Mouse (Mus musculus): ENCODE data around the gene Tradd. TPM values are rescaled to one million over a fixed set of nuclear protein-coding genes. Genes with fewer than 3 reads are reported as not detected.
A peak's percentile ranks its signal among the peaks of the same experiment; 100 is the strongest.

The Tradd gene
- total and polyA plus RNA-seq, 3 experiments = 12.5 to 30.0 (median 20.8) TPM

DNA sequence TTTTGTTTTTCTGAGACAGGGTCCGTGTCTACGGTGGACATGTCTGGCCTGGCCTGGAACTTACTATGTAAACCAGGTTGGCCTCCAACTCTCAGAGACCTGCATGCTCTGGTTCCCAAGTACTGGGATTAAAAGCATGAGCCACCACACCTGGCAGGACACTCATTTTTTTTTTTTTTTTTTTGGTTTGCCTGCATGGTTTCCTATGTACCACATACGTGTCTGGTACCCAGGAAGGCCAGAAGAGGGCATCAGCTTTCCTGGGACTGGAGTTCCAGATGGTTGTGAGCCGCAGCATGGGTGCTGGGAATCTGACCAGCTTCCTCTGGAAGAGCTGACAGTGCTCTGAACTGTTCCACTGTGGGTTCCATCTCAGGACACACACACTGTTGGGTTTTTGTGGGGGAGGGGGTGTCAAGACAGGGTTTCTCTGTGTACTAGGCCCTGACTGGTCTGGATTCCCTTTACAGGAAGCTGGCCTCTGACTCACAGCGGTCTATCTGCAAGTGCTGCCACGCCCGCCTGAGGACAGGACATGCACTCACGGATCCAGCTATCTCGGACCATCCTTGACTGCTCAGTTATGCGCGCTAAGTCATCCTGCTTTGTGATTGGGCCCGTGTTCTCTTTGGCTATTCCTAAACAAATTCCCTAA, 3.0 kb downstream of the Tradd start:
- H3K9me3 ChIP-seq (replicated peaks) = peaks cover 4% of the 10 kb centered on the region
- H3K4me1 ChIP-seq (ENCODE audit: insufficient read depth, low read depth, low read length) = peaks cover 57% of the 10 kb centered on the region
- ATAC-seq (ENCODE audit: extremely low read depth, insufficient number of reproducible peaks, low FRiP score, poor library complexity, severe bottlenecking) = 0 out of 2 replicates have a peak, but pooled peaks have one; percentile 23
- H3K36me3 ChIP-seq (replicated peaks) = peaks cover 53% of the 10 kb centered on the region
- H3K4me3 ChIP-seq (ENCODE audit: low read depth, low read length) = peak overlapping the region; percentile 16; the same call in 1 of the 2 replicates
- no peaks in the 10 kb centered on the region for H3K27me3 ChIP-seq (ENCODE audit: insufficient read depth, low read length)
- DNase-seq (ENCODE audit: low spot score) = no peak
- no peak for TF ChIP-seq GATA2 (IDR thresholded peaks at IDR 0.05; ENCODE audit: borderline replicate concordance, low read depth, low read length)

- Histone ChIP-seq H3K9me3 (replicated peaks) (peaks cover 4% of the 10 kb centered on the region), H3K4me1 (ENCODE audit: insufficient read depth, low read depth, low read length) (peaks cover 60% of the 10 kb centered on the region), H3K4me3 (ENCODE audit: low read depth, low read length) (no peak overlapping the region), H3K36me3 (replicated peaks) (peaks cover 50% of the 10 kb centered on the region), H3K27me3 (ENCODE audit: insufficient read depth, low read length) (no peaks in the 10 kb centered on the region)
- DNase-seq (ENCODE audit: low spot score) = no peak
- TF ChIP-seq TAL1 (conservative IDR thresholded peaks at IDR 0.05; ENCODE audit: low read depth, low read length) (no peak), GATA1 (IDR thresholded peaks at IDR 0.05; ENCODE audit: borderline replicate concordance, low read length) (no peak), CTCF (IDR thresholded peaks at IDR 0.05; ENCODE audit: low read depth, low read length) (no peak), POLR2AphosphoS5 (IDR thresholded peaks at IDR 0.05; ENCODE audit: insufficient replicate concordance, low read depth, low read length) (no peak), GATA2 (IDR thresholded peaks at IDR 0.05; ENCODE audit: borderline replicate concordance, low read depth, low read length) (no peak)
- no peak for ATAC-seq (ENCODE audit: extremely low read depth, insufficient number of reproducible peaks, low FRiP score, poor library complexity, severe bottlenecking)
Observed at GRCm38 (mm10) chr8:105260371-105261099, 3.9 kb downstream of the Tradd start.

DNA sequence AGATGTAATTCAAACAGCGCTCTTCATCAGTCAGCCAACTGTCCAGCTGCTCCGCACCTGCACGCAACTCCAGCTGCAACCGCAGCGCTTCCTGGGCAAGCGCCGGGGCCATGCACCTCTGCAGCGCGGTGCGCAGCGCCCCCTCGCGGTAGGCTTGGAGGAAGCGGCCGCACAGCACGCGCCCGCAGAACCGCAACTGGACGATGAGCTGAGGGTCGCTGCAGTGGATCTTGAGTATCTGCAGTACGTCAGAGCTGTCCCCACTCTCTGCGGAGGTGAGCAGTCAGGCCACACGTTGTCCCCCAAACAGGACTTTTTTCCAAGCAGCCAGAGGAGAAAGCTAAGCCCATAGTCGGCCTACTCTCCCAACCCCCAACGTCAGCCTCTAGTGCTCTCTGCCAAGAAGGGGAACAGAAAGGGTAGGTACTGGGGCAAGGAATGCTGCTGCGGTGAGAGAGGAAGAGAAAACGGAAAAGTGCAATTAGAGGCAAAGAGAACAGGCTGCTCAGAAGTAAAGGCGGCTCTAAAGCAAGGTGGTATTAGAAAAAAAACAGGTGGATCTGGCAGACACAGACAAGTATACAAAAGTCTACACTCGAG, 4.6 kb downstream of the Tradd start:
- TF ChIP-seq POLR2AphosphoS5 (IDR thresholded peaks at IDR 0.05; ENCODE audit: insufficient replicate concordance, low read depth, low read length) (no peak), GATA1 (IDR thresholded peaks at IDR 0.05; ENCODE audit: borderline replicate concordance, low read length) (no peak), TAL1 (conservative IDR thresholded peaks at IDR 0.05; ENCODE audit: low read depth, low read length) (no peak), CTCF (IDR thresholded peaks at IDR 0.05; ENCODE audit: low read depth, low read length) (peak; percentile 83)
- Histone ChIP-seq H3K36me3 (replicated peaks) (peaks cover 50% of the 10 kb centered on the region), H3K9me3 (replicated peaks) (peaks cover 4% of the 10 kb centered on the region), H3K4me3 (ENCODE audit: low read depth, low read length) (peak overlapping the region; percentile 44; the same call in 1 of the 2 replicates), H3K4me1 (ENCODE audit: insufficient read depth, low read depth, low read length) (peaks cover 60% of the 10 kb centered on the region), H3K27me3 (ENCODE audit: insufficient read depth, low read length) (no peaks in the 10 kb centered on the region)
- DNase-seq (ENCODE audit: low spot score) (peak; percentile 32), ATAC-seq (ENCODE audit: extremely low read depth, insufficient number of reproducible peaks, low FRiP score, poor library complexity, severe bottlenecking) (no peak)

- ATAC-seq (ENCODE audit: extremely low read depth, insufficient number of reproducible peaks, low FRiP score, poor library complexity, severe bottlenecking) (no peak), DNase-seq (ENCODE audit: low spot score) (no peak)
- Histone ChIP-seq H3K36me3 (replicated peaks) (peaks cover 50% of the 10 kb centered on the region), H3K4me1 (ENCODE audit: insufficient read depth, low read depth, low read length) (peaks cover 63% of the 10 kb centered on the region), H3K9me3 (replicated peaks) (peaks cover 4% of the 10 kb centered on the region), H3K27me3 (ENCODE audit: insufficient read depth, low read length) (no peaks in the 10 kb centered on the region), H3K4me3 (ENCODE audit: low read depth, low read length) (peak overlapping the region; percentile 44; the same call in 1 of the 2 replicates)
- TF ChIP-seq GATA2 (IDR thresholded peaks at IDR 0.05; ENCODE audit: borderline replicate concordance, low read depth, low read length) (no peak), TAL1 (conservative IDR thresholded peaks at IDR 0.05; ENCODE audit: low read depth, low read length) (no peak), POLR2AphosphoS5 (IDR thresholded peaks at IDR 0.05; ENCODE audit: insufficient replicate concordance, low read depth, low read length) (no peak), CTCF (IDR thresholded peaks at IDR 0.05; ENCODE audit: low read depth, low read length) (no peak)
Observed at GRCm38 (mm10) chr8:105258911-105259720, 5.3 kb downstream of the Tradd start.

- Histone ChIP-seq H3K9me3 (replicated peaks) (peaks cover 4% of the 10 kb centered on the region), H3K4me3 (ENCODE audit: low read depth, low read length) (no peak overlapping the region), H3K4me1 (ENCODE audit: insufficient read depth, low read depth, low read length) (peaks cover 58% of the 10 kb centered on the region), H3K27me3 (ENCODE audit: insufficient read depth, low read length) (no peaks in the 10 kb centered on the region), H3K36me3 (replicated peaks) (peaks cover 63% of the 10 kb centered on the region)
- TF ChIP-seq GATA1 (IDR thresholded peaks at IDR 0.05; ENCODE audit: borderline replicate concordance, low read length) (no peak), POLR2AphosphoS5 (IDR thresholded peaks at IDR 0.05; ENCODE audit: insufficient replicate concordance, low read depth, low read length) (no peak), GATA2 (IDR thresholded peaks at IDR 0.05; ENCODE audit: borderline replicate concordance, low read depth, low read length) (no peak)
- ATAC-seq (ENCODE audit: extremely low read depth, insufficient number of reproducible peaks, low FRiP score, poor library complexity, severe bottlenecking) (no peak), DNase-seq (ENCODE audit: low spot score) (no peak)
Observed at GRCm38 (mm10) chr8:105257318-105258114, 6.9 kb downstream of the Tradd start.

Measured in G1E (cell line).